Mouse (Mus musculus) forebrain, embryonic 13.5 days (tissue): Measurements from ENCODE around the gene Arl15. TPM values are rescaled to one million over a fixed set of nuclear protein-coding genes. Genes with fewer than 3 reads are reported as not detected.

ENCODE experiments used
- ATAC-seq: fragments of 200-750 bp; cut with Nextera tagmentation; 2 replicates; pipeline ENCODE4 v1.8.0; 2017
- H3K27ac ChIP-seq: fragments of 300-500 bp; sonication (generic); 2 replicates; pipeline ENCODE4 v1.5.1; 2015; ENCODE audit warnings: inconsistent platforms, mild to moderate bottlenecking, moderate library complexity
- H3K27me3 ChIP-seq: fragments of 300-500 bp; sonication (generic); 2 replicates; pipeline ENCODE4 v1.6.1; 2015; ENCODE audit warnings: mild to moderate bottlenecking, inconsistent platforms
- H3K36me3 ChIP-seq: fragments of 300-500 bp; sonication (generic); 2 replicates; pipeline ENCODE4 v1.6.1; 2015; ENCODE audit warnings: mild to moderate bottlenecking, inconsistent platforms; ENCODE audit not compliant: poor library complexity, severe bottlenecking
- H3K4me1 ChIP-seq: fragments of 300-500 bp; sonication (generic); 2 replicates; pipeline ENCODE4 v1.6.1; 2015; ENCODE audit warnings: inconsistent platforms
- H3K4me2 ChIP-seq: fragments of 300-500 bp; sonication (generic); 2 replicates; pipeline ENCODE4 v1.6.1; 2015; ENCODE audit warnings: inconsistent platforms, mild to moderate bottlenecking, moderate library complexity
- H3K4me3 ChIP-seq: fragments of 300-500 bp; sonication (generic); 2 replicates; pipeline ENCODE4 v1.5.1; 2015; ENCODE audit warnings: mild to moderate bottlenecking, inconsistent platforms
- H3K9ac ChIP-seq: fragments of 300-500 bp; sonication (generic); 2 replicates; pipeline ENCODE4 v1.6.1; 2015; ENCODE audit warnings: mild to moderate bottlenecking, inconsistent platforms
- H3K9me3 ChIP-seq: fragments of 300-500 bp; sonication (generic); replicated peaks from 2 replicates; pipeline ENCODE4 v1.6.1; 2016; ENCODE audit warnings: inconsistent platforms
- WGBS: fragments of 180-500 bp; shearing (Covaris S2); methylation state at CpG from one replicate; pipeline ENCODE4 v1.1.7; 2015; 5-methylcytosine and 5-hydroxymethylcytosine counted together
- polyA plus RNA-seq: library from polyadenylated mRNA; unstranded; fragments of >200 nt; fragmentation: Nextera tagmentation; extraction: Ambion mirVana; gene quantifications from 2 replicates; pipeline ENCODE4 v1.2.1, GENCODE M21; 2015

Gene Arl15
- polyA plus RNA-seq, 1 experiment from 2014 or later = 17.8 TPM

- Histone ChIP-seq H3K9ac (no peak overlapping the region), H3K4me2 (no peak overlapping the region), H3K9me3 (no peaks in the 10 kb centered on the region), H3K4me3 (no peak overlapping the region), H3K27ac (no peak overlapping the region), H3K4me1 (peaks cover 6% of the 10 kb centered on the region; the same call in 1 of the 2 replicates), H3K27me3 (no peaks in the 10 kb centered on the region), H3K36me3 (no peaks in the 10 kb centered on the region)
- no peak for ATAC-seq
- 84% methylated on average over 9 of the region's 9 CpGs for WGBS
These were observed 363.9 kb downstream of the Arl15 start for GRCm38 (mm10) chr13:114158111-114158730.

DNA sequence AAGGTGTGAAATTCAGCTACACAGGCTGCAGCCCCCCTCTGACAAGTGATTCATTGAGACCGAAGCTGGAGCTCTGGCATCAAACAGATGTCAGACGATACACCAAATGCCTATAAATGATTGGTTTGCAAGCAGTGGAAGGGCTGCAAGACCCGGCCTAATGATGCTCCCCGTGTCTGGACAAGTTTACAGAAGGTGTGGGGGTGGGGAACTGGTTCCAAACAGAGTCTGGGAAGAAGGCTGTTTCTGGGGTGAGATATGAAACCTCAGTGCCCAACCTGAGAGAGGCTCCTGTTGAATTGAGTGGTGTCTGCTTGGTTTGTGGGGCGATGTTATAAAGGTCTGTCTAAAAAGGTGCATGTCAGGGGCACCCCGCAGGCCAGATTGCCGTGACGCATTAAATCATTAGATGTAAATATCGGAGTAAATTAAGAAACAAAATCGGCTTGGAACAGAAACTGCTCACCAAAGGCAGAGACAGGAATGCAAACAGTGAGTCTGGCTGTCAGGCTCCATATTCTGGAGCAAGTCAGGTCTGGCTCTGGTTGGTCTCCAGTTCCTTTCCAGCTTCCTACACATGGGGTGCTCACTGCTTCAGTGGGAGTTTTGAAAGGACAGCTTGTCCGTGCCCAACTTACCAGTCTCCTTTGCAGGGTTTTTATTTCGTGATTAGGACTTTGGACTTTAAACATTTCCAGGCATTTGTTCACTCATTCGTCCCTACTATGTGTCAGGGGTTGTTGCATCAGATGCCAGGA lies 365.5 kb downstream of the Arl15 start:
- Histone ChIP-seq H3K9me3 (no peaks in the 10 kb centered on the region), H3K27me3 (no peaks in the 10 kb centered on the region), H3K4me2 (no peak overlapping the region), H3K4me1 (peaks cover 6% of the 10 kb centered on the region; the same call in 1 of the 2 replicates), H3K9ac (no peak overlapping the region), H3K36me3 (no peaks in the 10 kb centered on the region), H3K27ac (no peak overlapping the region), H3K4me3 (no peak overlapping the region)
- ATAC-seq = no peak
- 79% methylated on average over 13 of the region's 13 CpGs for WGBS

GRCm38 (mm10) chr13:114162753-114163152 lies 368.4 kb downstream of the Arl15 start:
- no peaks in the 10 kb centered on the region for H3K9me3 ChIP-seq
- H3K9ac ChIP-seq = no peak overlapping the region
- H3K4me3 ChIP-seq = no peak overlapping the region
- H3K36me3 ChIP-seq = no peaks in the 10 kb centered on the region
- no peak for ATAC-seq
- 88% methylated on average over 4 of the region's 4 CpGs for WGBS
- H3K4me2 ChIP-seq = no peak overlapping the region
- peaks cover 6% of the 10 kb centered on the region; the same call in 1 of the 2 replicates for H3K4me1 ChIP-seq
- H3K27ac ChIP-seq = no peak overlapping the region
- no peaks in the 10 kb centered on the region for H3K27me3 ChIP-seq

GRCm38 (mm10) chr13:114165616-114166015 lies 371.3 kb downstream of the Arl15 start:
- no peak overlapping the region for H3K4me2 ChIP-seq
- no peaks in the 10 kb centered on the region for H3K36me3 ChIP-seq
- WGBS = 81% methylated on average over 7 of the region's 7 CpGs
- H3K4me3 ChIP-seq = no peak overlapping the region
- no peaks in the 10 kb centered on the region for H3K27me3 ChIP-seq
- H3K4me1 ChIP-seq = no peaks in the 10 kb centered on the region
- H3K27ac ChIP-seq = no peak overlapping the region
- no peaks in the 10 kb centered on the region for H3K9me3 ChIP-seq
- H3K9ac ChIP-seq = no peak overlapping the region
- ATAC-seq = no peak

GRCm38 (mm10) chr13:114166439-114167183 lies 372.3 kb downstream of the Arl15 start:
- H3K9ac ChIP-seq = no peak overlapping the region
- H3K4me2 ChIP-seq = no peak overlapping the region
- no peaks in the 10 kb centered on the region for H3K36me3 ChIP-seq
- 71% methylated on average over 12 of the region's 12 CpGs for WGBS
- peak; percentile 68 for ATAC-seq
- H3K4me1 ChIP-seq = no peaks in the 10 kb centered on the region
- H3K4me3 ChIP-seq = no peak overlapping the region
- H3K27me3 ChIP-seq = no peaks in the 10 kb centered on the region
- H3K9me3 ChIP-seq = no peaks in the 10 kb centered on the region
- H3K27ac ChIP-seq = no peak overlapping the region

DNA sequence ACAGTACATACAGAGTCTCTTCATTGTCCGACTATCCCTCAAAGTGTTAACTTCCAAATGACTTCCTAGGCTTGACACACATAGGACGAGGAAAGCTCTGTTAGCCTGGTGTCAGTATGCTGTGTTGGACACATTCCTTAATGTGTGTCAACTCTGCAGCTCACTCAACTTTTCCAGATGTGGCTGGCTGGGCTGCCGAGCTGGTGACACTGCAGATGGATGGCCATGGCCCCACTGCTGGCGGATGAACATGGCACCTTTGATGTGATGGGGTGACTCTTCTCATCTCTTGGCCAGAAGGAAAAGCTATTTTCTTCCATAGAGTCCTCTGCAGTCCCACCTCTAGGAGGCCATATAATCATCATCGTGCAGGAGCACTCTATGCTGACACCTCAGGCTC lies 375.8 kb downstream of the Arl15 start:
- 90% methylated on average over 5 of the region's 5 CpGs for WGBS
- H3K9ac ChIP-seq = no peak overlapping the region
- no peaks in the 10 kb centered on the region for H3K9me3 ChIP-seq
- H3K27me3 ChIP-seq = no peaks in the 10 kb centered on the region
- ATAC-seq = no peak
- H3K27ac ChIP-seq = no peak overlapping the region
- H3K36me3 ChIP-seq = no peaks in the 10 kb centered on the region
- no peaks in the 10 kb centered on the region for H3K4me1 ChIP-seq
- H3K4me3 ChIP-seq = no peak overlapping the region
- no peak overlapping the region for H3K4me2 ChIP-seq

DNA sequence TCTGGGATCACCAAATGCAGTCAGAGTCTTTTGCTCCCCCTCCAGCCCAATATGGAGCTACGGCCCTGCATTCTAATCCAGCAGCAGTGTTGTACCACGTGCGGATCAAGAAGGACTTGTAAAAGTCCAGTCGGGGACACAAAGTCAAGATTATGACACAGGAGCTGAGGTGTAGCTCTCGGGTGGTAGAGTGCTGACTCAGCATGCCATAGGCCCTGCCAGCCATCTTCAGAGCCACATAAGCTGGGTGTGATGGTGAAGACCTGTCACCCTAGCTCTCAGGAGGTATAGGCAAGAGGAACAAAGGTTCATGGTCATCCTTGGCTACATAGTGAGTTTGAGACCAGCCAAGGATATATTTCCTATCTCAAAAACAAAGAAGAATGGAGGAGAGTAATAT lies 377.2 kb downstream of the Arl15 start:
- Histone ChIP-seq H3K9ac (no peak overlapping the region), H3K9me3 (no peaks in the 10 kb centered on the region), H3K4me1 (no peaks in the 10 kb centered on the region), H3K4me3 (no peak overlapping the region), H3K36me3 (no peaks in the 10 kb centered on the region), H3K27ac (no peak overlapping the region), H3K27me3 (no peaks in the 10 kb centered on the region), H3K4me2 (no peak overlapping the region)
- WGBS = 85% methylated on average over 5 of the region's 5 CpGs
- no peak for ATAC-seq

DNA sequence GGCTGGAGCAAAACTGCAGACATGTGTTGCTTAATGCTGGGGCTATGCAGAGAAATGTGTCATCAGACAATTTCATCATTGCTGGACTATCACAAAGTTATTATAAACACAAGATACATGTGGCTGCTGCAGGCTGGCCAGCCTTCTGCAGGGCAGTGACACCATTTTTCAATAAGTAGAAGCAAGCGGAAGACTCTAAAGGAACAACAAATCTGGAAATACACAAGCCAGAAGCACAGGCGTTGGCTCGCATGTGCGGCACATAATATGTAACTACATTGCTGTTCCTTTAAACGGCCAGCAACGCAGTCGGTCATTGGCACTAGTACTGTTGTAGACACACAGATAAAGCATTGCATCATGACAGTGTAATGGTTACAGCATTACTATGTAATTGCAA lies 393.8 kb downstream of the Arl15 start:
- 96% methylated on average over 7 of the region's 7 CpGs for WGBS
- Histone ChIP-seq H3K9ac (no peak overlapping the region), H3K4me3 (no peak overlapping the region), H3K4me1 (no peaks in the 10 kb centered on the region), H3K27me3 (no peaks in the 10 kb centered on the region), H3K36me3 (no peaks in the 10 kb centered on the region), H3K9me3 (no peaks in the 10 kb centered on the region), H3K27ac (no peak overlapping the region), H3K4me2 (no peak overlapping the region)
- no peak for ATAC-seq

DNA sequence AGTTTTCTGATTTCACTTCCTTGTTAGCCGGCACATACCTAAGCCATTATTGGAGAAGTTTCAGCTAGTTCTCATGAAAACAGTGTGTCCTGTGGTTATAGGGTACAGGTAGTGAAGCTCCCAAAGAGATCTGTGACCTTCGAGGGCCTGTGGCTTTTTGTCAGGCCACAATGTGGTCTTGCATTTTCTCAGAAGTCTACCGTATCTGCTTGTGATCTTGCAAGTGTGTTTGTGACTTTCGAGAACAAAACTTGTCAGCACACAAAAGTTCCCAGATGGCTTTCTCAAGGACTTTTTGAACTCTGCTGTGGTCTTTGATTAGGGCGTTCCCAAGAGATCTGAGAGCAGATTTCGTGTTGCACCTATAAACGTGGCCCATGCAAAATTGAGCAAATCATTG lies 394.5 kb downstream of the Arl15 start:
- H3K4me2 ChIP-seq = no peak overlapping the region
- no peak overlapping the region for H3K4me3 ChIP-seq
- H3K36me3 ChIP-seq = no peaks in the 10 kb centered on the region
- no peaks in the 10 kb centered on the region for H3K4me1 ChIP-seq
- WGBS = 96% methylated on average over 7 of the region's 7 CpGs
- H3K27ac ChIP-seq = no peak overlapping the region
- no peaks in the 10 kb centered on the region for H3K9me3 ChIP-seq
- no peak for ATAC-seq
- no peaks in the 10 kb centered on the region for H3K27me3 ChIP-seq
- no peak overlapping the region for H3K9ac ChIP-seq

- no peak for ATAC-seq
- Histone ChIP-seq H3K9ac (no peak overlapping the region), H3K4me2 (no peak overlapping the region), H3K27me3 (no peaks in the 10 kb centered on the region), H3K4me1 (no peaks in the 10 kb centered on the region), H3K4me3 (no peak overlapping the region), H3K27ac (no peak overlapping the region), H3K9me3 (no peaks in the 10 kb centered on the region), H3K36me3 (no peaks in the 10 kb centered on the region)
- 73% methylated on average over 6 of the region's 6 CpGs for WGBS
These were observed 395.1 kb downstream of the Arl15 start for GRCm38 (mm10) chr13:114189441-114189840.

- Histone ChIP-seq H3K27ac (no peak overlapping the region), H3K4me3 (no peak overlapping the region), H3K27me3 (no peaks in the 10 kb centered on the region), H3K4me2 (no peak overlapping the region), H3K9ac (no peak overlapping the region), H3K36me3 (no peaks in the 10 kb centered on the region), H3K9me3 (no peaks in the 10 kb centered on the region), H3K4me1 (no peaks in the 10 kb centered on the region)
- WGBS = 88% methylated on average over 10 of the region's 10 CpGs
- no peak for ATAC-seq
These were observed 396.6 kb downstream of the Arl15 start for GRCm38 (mm10) chr13:114190898-114191297.

DNA sequence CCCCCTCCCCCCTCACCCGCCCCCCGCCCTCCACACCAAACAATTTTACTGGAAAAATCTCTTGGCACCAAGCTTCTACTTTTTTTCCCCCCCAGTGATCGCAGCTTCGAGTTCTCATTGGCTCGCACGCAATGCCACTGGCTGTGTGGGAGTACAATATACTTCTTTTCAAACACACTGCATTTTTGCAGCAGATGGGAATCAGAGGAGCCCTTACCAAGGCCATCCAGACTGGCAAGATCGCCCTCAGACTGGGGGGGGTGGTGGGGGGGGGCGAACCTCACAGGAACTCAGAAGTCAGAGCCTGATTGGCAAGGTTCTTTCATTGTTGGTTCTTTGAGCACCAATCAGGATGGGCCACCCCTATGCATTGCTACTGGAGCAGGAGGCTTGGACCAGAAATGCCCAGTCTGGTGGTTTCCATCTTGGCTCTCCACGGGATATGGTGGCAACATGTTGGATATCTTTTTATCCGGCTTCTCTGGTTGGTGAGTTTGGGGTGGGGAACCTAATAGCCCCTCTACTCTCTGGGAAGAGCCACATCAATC lies 404.0 kb downstream of the Arl15 start:
- H3K27me3 ChIP-seq = no peaks in the 10 kb centered on the region
- no peak overlapping the region for H3K4me3 ChIP-seq
- ATAC-seq = peak; percentile 70
- H3K4me1 ChIP-seq = 0 out of 2 replicates have a peak, but pooled peaks cover 7% of the 10 kb centered on the region
- no peak overlapping the region for H3K9ac ChIP-seq
- no peaks in the 10 kb centered on the region for H3K36me3 ChIP-seq
- H3K27ac ChIP-seq = no peak overlapping the region
- no peak overlapping the region for H3K4me2 ChIP-seq
- WGBS = 75% methylated on average over 10 of the region's 10 CpGs
- H3K9me3 ChIP-seq = no peaks in the 10 kb centered on the region
